Mouse (Mus musculus) intestine, embryonic 15.5 days (tissue): ENCODE measurements at regions not wholly inside any gene's neighbourhood (a gene's known extent, or its start where the extent isn't known, plus 50 kb on each side); places are given as distances from the start of the nearest gene placed in this dataset.
A peak's percentile ranks its signal among the peaks of the same experiment; 100 is the strongest.

Experiments
- ATAC-seq: fragments of 200-750 bp; cut with Nextera tagmentation; 2 replicates; pipeline ENCODE4 v1.8.0; 2017; ENCODE audit warnings: moderate TSS enrichment, moderate library complexity
- H3K27ac ChIP-seq: fragments of 300-500 bp; sonication (generic); 2 replicates; pipeline ENCODE4 v1.5.1; 2015; ENCODE audit warnings: mild to moderate bottlenecking, inconsistent platforms
- H3K27me3 ChIP-seq: fragments of 300-500 bp; sonication (generic); replicated peaks from 2 replicates; pipeline ENCODE4 v1.6.1; 2015; ENCODE audit warnings: inconsistent platforms
- H3K36me3 ChIP-seq: fragments of 300-500 bp; sonication (generic); 2 replicates; pipeline ENCODE4 v1.6.1; 2015; ENCODE audit warnings: inconsistent platforms
- H3K4me1 ChIP-seq: fragments of 300-500 bp; sonication (generic); replicated peaks from 2 replicates; pipeline ENCODE4 v1.6.1; 2015; ENCODE audit warnings: inconsistent platforms
- H3K4me2 ChIP-seq: fragments of 300-500 bp; sonication (generic); replicated peaks from 2 replicates; pipeline ENCODE4 v1.6.1; 2015; ENCODE audit warnings: mild to moderate bottlenecking, inconsistent platforms
- H3K4me3 ChIP-seq: fragments of 300-500 bp; sonication (generic); replicated peaks from 2 replicates; pipeline ENCODE4 v1.5.1; 2015; ENCODE audit warnings: inconsistent platforms
- H3K9ac ChIP-seq: fragments of 300-500 bp; sonication (generic); 2 replicates; pipeline ENCODE4 v1.6.1; 2015; ENCODE audit warnings: inconsistent platforms
- H3K9me3 ChIP-seq: fragments of 300-500 bp; sonication (generic); 2 replicates; pipeline ENCODE4 v1.6.1; 2016; ENCODE audit warnings: inconsistent platforms
- WGBS: fragments of 180-500 bp; shearing (Covaris S2); methylation state at CpG from one replicate; pipeline ENCODE4 v1.1.7; 2015; 5-methylcytosine and 5-hydroxymethylcytosine counted together

GRCm38 (mm10) chr16:49278478-49278877 is 221.2 kb downstream of the Myh15 start:
- H3K27ac ChIP-seq, result no peak overlapping the region
- H3K36me3 ChIP-seq, result no peaks in the 10 kb centered on the region
- ATAC-seq, result peak; percentile 72; the same call in 1 of the 2 replicates
- H3K4me2 ChIP-seq, result no peak overlapping the region
- H3K9me3 ChIP-seq, result no peaks in the 10 kb centered on the region
- H3K9ac ChIP-seq, result no peak overlapping the region
- no peaks in the 10 kb centered on the region for H3K27me3 ChIP-seq
- no peaks in the 10 kb centered on the region for H3K4me1 ChIP-seq
- no peak overlapping the region for H3K4me3 ChIP-seq
- 11% methylated on average over 2 of the region's 2 CpGs for WGBS

DNA sequence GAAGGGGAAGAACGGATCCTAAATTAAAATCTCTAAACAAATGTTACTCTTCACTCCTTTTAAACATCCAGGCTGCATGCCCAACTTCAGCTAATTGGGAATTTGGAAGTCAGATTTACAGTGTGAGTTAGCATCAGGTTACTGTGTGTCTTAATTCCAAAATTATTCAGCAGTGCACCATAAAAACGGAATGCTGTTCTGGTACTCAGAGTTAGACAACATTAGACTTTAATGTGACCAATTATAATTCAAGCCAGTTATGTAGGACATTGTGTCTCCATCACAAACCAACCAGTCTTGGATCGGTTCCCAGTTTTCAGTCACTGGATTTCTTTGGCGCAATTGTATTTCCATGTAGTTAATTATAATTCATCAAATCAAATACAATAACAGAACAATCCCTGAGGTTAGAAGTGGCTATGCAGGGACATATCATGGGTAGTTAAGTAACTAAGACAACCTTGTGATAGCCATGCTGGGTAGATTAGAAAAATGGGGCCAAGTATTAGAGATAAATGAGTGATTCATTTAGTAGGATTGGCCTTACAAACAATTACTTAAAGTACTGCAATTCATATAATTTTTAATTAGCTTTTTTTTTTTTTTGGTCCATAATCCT is 230.9 kb downstream of the Myh15 start:
- Histone ChIP-seq H3K9ac (no peak overlapping the region), H3K27me3 (no peaks in the 10 kb centered on the region), H3K27ac (no peak overlapping the region), H3K36me3 (no peaks in the 10 kb centered on the region), H3K4me1 (no peaks in the 10 kb centered on the region), H3K4me2 (no peak overlapping the region), H3K4me3 (no peak overlapping the region), H3K9me3 (no peaks in the 10 kb centered on the region)
- WGBS, result 77% methylated on average over 4 of the region's 4 CpGs
- ATAC-seq, result no peak

DNA sequence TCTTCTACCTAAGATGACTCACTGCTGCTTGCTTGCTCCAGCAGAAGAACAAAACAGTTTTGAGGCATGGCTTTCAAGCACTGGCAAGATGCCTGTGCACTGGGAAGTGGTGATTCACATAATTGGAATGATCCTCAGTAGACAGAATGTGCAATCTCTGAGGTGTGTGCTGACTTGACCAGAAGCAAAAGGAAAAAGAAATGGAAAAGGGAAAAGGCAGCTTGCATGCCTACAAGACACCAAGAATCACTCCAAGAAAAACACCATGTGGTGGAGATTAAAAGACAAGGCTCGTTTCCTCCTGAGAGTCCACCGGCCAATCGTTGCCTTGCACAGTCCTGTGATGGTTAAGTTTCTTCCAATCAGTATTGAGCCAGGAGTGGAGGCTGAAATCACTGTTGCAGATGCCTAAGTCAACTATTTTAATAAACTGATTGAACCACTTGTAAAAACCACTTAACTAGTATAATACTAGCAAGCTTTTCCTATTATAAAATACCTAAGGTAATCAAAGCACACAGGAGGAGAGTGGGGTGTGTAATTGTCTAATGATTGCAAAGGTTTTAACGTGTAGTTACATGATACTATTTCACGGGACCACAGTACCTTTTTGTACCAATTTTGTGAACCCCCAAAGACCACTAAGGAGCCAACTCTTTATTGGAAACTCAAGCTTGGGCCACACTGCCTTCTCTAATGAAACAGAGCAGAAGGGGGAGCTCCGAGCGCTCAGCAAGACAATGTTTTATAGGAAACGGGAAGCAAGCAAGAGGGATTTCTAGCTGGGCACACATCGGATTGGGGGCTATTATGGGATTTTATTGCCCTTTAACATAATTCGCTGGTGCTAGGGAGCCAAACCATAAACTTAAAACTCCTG is 232.2 kb downstream of the Myh15 start:
- 0 out of 2 replicates have a peak, but pooled peaks have one; percentile 6 for ATAC-seq
- no peaks in the 10 kb centered on the region for H3K36me3 ChIP-seq

DNA sequence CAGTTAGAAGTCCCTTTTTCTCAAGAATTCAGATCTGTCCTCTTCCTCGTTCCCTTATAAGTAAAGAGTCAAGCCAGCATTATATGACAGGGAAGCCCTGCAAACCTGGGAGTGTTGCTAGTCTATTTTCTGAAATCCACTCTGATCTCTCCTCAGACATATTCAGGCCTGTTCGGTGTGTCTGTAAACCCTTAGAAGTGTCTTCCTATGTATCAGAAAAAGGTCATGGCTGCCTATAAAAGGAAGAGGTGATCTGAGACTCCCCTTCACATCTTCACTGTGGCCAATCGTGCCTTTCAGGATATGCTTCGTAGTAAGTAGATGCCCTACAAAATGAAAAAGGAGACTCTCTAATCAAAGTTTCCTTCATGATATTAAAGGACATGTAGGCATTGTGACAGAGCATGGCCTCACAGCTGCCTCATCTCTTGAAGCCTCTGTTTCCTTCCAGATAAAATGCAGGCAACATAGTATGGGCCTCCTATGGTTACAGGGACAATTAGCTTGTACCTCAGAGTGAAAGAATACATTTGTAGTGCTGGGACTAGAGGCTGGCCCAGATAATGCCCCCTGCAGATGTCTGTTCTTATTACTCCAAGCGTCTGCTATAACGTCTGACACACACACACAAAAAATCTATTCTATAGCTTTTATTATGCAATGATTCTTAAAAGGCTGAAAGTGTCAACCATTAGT is 246.5 kb downstream of the Myh15 start:
- Histone ChIP-seq H3K4me1 (no peaks in the 10 kb centered on the region), H3K9ac (no peak overlapping the region), H3K4me3 (no peak overlapping the region), H3K4me2 (no peak overlapping the region), H3K36me3 (no peaks in the 10 kb centered on the region), H3K27ac (no peak overlapping the region), H3K9me3 (no peaks in the 10 kb centered on the region), H3K27me3 (no peaks in the 10 kb centered on the region)
- no peak for ATAC-seq
- WGBS, result 86% methylated on average over 6 of the region's 6 CpGs

More for the DNA sequence above, 232.2 kb downstream of the Myh15 start:
- 75% methylated on average over 10 of the region's 10 CpGs for WGBS
- H3K9ac ChIP-seq, result no peak overlapping the region
- H3K4me2 ChIP-seq, result no peak overlapping the region
- no peaks in the 10 kb centered on the region for H3K4me1 ChIP-seq
- H3K27me3 ChIP-seq, result no peaks in the 10 kb centered on the region
- H3K27ac ChIP-seq, result no peak overlapping the region
- no peak overlapping the region for H3K4me3 ChIP-seq
- H3K9me3 ChIP-seq, result no peaks in the 10 kb centered on the region

DNA sequence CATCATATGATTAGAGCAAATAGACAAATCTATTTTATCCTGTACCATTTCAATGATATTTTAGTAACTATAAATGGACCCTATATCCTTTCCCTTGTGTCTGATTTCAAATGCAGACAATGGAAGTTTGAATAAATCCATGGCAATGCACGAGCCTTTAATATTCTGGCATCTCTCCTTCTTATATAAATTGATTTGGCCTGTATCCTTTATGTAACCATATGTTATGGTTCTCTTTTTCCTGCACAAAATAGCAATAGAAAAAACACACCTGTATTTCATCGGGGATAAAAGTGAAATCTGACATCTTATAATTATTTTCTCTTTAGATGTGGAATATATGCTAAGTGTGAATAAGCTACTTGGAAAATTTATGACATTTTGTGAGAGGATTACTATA is 247.1 kb downstream of the Myh15 start:
- Histone ChIP-seq H3K27me3 (no peaks in the 10 kb centered on the region), H3K4me3 (no peak overlapping the region), H3K4me1 (no peaks in the 10 kb centered on the region), H3K4me2 (no peak overlapping the region), H3K9ac (no peak overlapping the region), H3K9me3 (no peaks in the 10 kb centered on the region), H3K27ac (no peak overlapping the region), H3K36me3 (no peaks in the 10 kb centered on the region)
- WGBS, result 80% methylated on average over 2 of the region's 2 CpGs
- ATAC-seq, result no peak

- Histone ChIP-seq H3K9ac (no peak overlapping the region), H3K4me2 (no peak overlapping the region), H3K4me3 (no peak overlapping the region), H3K4me1 (no peaks in the 10 kb centered on the region), H3K27me3 (no peaks in the 10 kb centered on the region), H3K36me3 (no peaks in the 10 kb centered on the region), H3K9me3 (no peaks in the 10 kb centered on the region), H3K27ac (no peak overlapping the region)
- no peak for ATAC-seq
- WGBS, result 78% methylated on average over 2 of the region's 2 CpGs
These were observed 259.8 kb downstream of the Myh15 start for GRCm38 (mm10) chr16:49317061-49317460.

GRCm38 (mm10) chr16:49319047-49319678 is 261.9 kb downstream of the Myh15 start:
- WGBS, result 75% methylated on average over 4 of the region's 4 CpGs

GRCm38 (mm10) chr16:49319774-49320173 is 262.5 kb downstream of the Myh15 start:
- Histone ChIP-seq H3K9me3 (no peaks in the 10 kb centered on the region), H3K4me1 (no peaks in the 10 kb centered on the region), H3K4me3 (no peak overlapping the region), H3K4me2 (no peak overlapping the region), H3K27me3 (no peaks in the 10 kb centered on the region), H3K36me3 (no peaks in the 10 kb centered on the region), H3K27ac (no peak overlapping the region), H3K9ac (no peak overlapping the region)
- WGBS, result 71% methylated on average over 5 of the region's 5 CpGs
- no peak for ATAC-seq

More at GRCm38 (mm10) chr16:49319047-49319678, 261.9 kb downstream of the Myh15 start:
- Histone ChIP-seq H3K9me3 (no peaks in the 10 kb centered on the region), H3K4me1 (no peaks in the 10 kb centered on the region), H3K4me2 (no peak overlapping the region), H3K4me3 (no peak overlapping the region), H3K27me3 (no peaks in the 10 kb centered on the region), H3K27ac (no peak overlapping the region), H3K9ac (no peak overlapping the region), H3K36me3 (no peaks in the 10 kb centered on the region)
- no peak for ATAC-seq

GRCm38 (mm10) chr16:49321951-49322350 is 264.7 kb downstream of the Myh15 start:
- Histone ChIP-seq H3K4me1 (no peaks in the 10 kb centered on the region), H3K27me3 (no peaks in the 10 kb centered on the region), H3K4me2 (no peak overlapping the region), H3K9me3 (no peaks in the 10 kb centered on the region), H3K27ac (no peak overlapping the region), H3K4me3 (no peak overlapping the region), H3K9ac (no peak overlapping the region), H3K36me3 (no peaks in the 10 kb centered on the region)
- WGBS, result 90% methylated on average over 1 of the region's 1 CpGs
- no peak for ATAC-seq

DNA sequence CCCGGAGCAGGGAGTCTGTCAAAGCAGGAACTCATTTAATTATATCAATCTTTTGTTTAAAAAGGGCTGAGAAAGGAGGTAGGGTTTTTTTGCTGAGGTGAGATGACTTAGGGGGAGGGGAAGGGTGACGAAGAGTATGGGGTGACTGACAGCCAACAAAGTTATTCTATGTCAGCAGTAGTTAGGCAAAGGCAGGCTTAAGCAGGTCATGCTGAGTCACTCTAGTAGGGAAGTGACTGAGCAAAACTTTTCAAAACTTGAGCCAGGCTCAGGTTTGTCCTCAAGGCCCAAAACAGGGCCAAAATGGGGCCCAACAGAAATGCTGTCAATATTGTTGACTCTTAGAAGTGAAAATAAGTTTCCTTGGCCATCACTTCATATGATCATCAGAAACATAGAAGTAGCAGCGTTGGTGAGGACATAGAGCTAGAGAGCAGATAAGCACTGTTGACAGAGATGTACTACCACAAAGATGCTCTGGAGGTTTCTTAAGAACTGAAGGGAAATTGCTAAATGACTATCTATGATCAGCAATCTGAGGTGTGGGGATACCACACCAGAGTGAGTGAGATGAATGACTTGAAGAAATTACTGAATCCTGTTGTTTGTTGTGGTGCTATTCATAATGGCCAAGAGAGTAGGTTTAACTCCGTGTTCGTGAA is 273.6 kb downstream of the Myh15 start:
- no peak for ATAC-seq
- no peaks in the 10 kb centered on the region for H3K4me1 ChIP-seq
- H3K36me3 ChIP-seq, result no peaks in the 10 kb centered on the region
- H3K4me2 ChIP-seq, result no peak overlapping the region
- 82% methylated on average over 5 of the region's 5 CpGs for WGBS
- H3K9ac ChIP-seq, result no peak overlapping the region
- no peak overlapping the region for H3K27ac ChIP-seq
- no peaks in the 10 kb centered on the region for H3K27me3 ChIP-seq
- no peak overlapping the region for H3K4me3 ChIP-seq
- no peaks in the 10 kb centered on the region for H3K9me3 ChIP-seq

- no peak overlapping the region for H3K4me2 ChIP-seq
- H3K27me3 ChIP-seq, result no peaks in the 10 kb centered on the region
- 56% methylated on average over 5 of the region's 5 CpGs for WGBS
- no peaks in the 10 kb centered on the region for H3K4me1 ChIP-seq
- H3K9me3 ChIP-seq, result no peaks in the 10 kb centered on the region
- no peak overlapping the region for H3K27ac ChIP-seq
- H3K36me3 ChIP-seq, result no peaks in the 10 kb centered on the region
- no peak overlapping the region for H3K4me3 ChIP-seq
- no peak overlapping the region for H3K9ac ChIP-seq
- ATAC-seq, result no peak
These were observed 274.9 kb downstream of the Myh15 start for GRCm38 (mm10) chr16:49332107-49332722.
